Mouse (Mus musculus): ENCODE results near the gene Gm3373.
"Not testable (repeated sequence)": the region's sequence is repeated elsewhere in the genome, so short reads cannot be mapped to it uniquely, and the experiment has no call there.

The Gm3373 gene

GRCm38 (mm10) chr14:5741477-5741876, at the start of gene Gm3373:
TSS of gene Gm3373 (minus strand) at chr14:5741577.
- ATAC-seq (ENCODE audit: low TSS enrichment): not testable (repeated sequence)

GRCm38 (mm10) chr14:5687357-5687756, 54.0 kb downstream of the Gm3373 start, which contains the start of gene Gm9603:
TSS of gene Gm9603 (minus strand) at chr14:5687457.
- not testable (repeated sequence) for ATAC-seq (ENCODE audit: low TSS enrichment)
